Mouse (Mus musculus): ENCODE results near the gene Lypd8.

DNA sequence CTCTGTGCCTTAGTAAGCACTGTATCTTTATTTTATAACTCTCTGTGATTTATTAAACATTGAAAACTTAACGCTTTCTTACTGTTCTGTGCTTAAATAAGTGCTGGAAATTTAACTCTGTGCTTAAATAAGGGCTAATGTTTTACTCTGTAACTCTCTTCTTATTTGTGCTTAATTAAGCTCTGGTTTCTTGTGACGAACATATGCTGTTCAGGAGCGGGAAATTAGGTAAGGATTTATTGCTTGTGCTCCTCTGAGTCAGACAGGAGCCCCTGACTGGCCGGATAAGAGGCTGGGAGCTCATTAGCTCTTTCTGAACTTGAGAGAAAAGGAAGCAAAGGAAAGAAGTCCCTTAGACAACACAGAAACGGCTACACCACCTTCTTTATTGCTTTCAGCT is 59.0 kb downstream of the Lypd8 start:
- TF ChIP-seq EP300 (IDR thresholded peaks at IDR 0.05; ENCODE audit: low read depth) (no peak), CTCF (IDR thresholded peaks at IDR 0.05; ENCODE audit: low read depth) (no peak)

Measured in liver, embryonic 14.5 days (tissue).